ENCODE assay signal across 11 mouse cellular contexts in genomic region chr9:56766629-56767357, GRCm38 (mm10). TPM values are rescaled to one million over a fixed set of nuclear protein-coding genes. Genes with fewer than 3 reads are reported as not detected.
DNase-seq lines count a peak whose midpoint lies in the region; ATAC-seq lines count a peak whose summit lies in the region.
"Had no signal": no experiment of that assay in that cellular context is flagged by ENCODE, and none has a peak within 500 bp of the region (broad histone marks: within the 10 kb centered on the region; RNA-seq: fewer than 3 reads in every experiment).

No protein-coding gene starts in this region.

- intact Hi-C loops in heart, postnatal 14 days (cut with DNase I) = no loop called here

- DNase-seq in frontal cortex, postnatal 10 days (ENCODE audit: low spot score in 2 of 2) = no peak
- DNase-seq in brain, adult 2 months (ENCODE audit: low read depth, low spot score) = peak; percentile 72
- peak; percentile 53 to 70 for DNase-seq in cerebellum, postnatal 25 days
- DNase-seq in lung, postnatal 14 days = peak; percentile 60
- DNase-seq in heart, postnatal 14 days = no peak
- no peak for DNase-seq in thymus, postnatal 25 days
- DNase-seq in adipocyte (ENCODE audit: low spot score) = no peak
- DNase-seq: liver; thymus, adult 2 months had no signal

- peak; percentile 48 for ATAC-seq in frontal cortex, adult (ENCODE audit: low TSS enrichment)
- ATAC-seq: intestine, embryonic 15.5 days had no signal

RNA-seq across cellular contexts. Expression of gene Lingo1, which starts 29.5 kb away (rescaled TPM):
- 1 to 10 TPM; 1.4 TPM for total RNA-seq in heart, postnatal 14 days (2021)

Comparison
In these comparisons a context has a peak if more than half of its experiments do, and no peak if none do; other contexts are left out.
1. DNase-seq: peak in brain, adult 2 months (single experiment), cerebellum, postnatal 25 days (2 of 2) and lung, postnatal 14 days (single experiment); none in frontal cortex, postnatal 10 days (0 of 2), heart, postnatal 14 days (0 of 2), thymus, postnatal 25 days (single experiment) and adipocyte (single experiment).